Mouse (Mus musculus) heart, adult 2 months (tissue): Measurements from ENCODE around the gene Gm42420. TPM values are rescaled to one million over a fixed set of nuclear protein-coding genes. Genes with fewer than 3 reads are reported as not detected.
A peak's percentile ranks its signal among the peaks of the same experiment; 100 is the strongest.

ENCODE experiments used
- DNase-seq, 2 experiments: peaks; one replicate each; pipeline ENCODE4 v3.0.0; 2021
- H3K27ac ChIP-seq: fragments of 200-600 bp; 2 replicates; pipeline ENCODE4 v1.8.1; 2022
- H3K27me3 ChIP-seq: fragments of 200-500 bp; 2 replicates; pipeline ENCODE4 v1.6.1; 2012; ENCODE audit warnings: mild to moderate bottlenecking, low read length, inconsistent platforms, mixed read lengths; ENCODE audit not compliant: control insufficient read depth, insufficient read depth
- H3K36me3 ChIP-seq: fragments of 200-500 bp; 2 replicates; pipeline ENCODE4 v1.6.1; 2012; ENCODE audit warnings: low read length, inconsistent platforms; ENCODE audit not compliant: control insufficient read depth, insufficient read depth
- H3K4me1 ChIP-seq: fragments of 200-500 bp; 2 replicates; pipeline ENCODE4 v1.6.1; 2011; ENCODE audit warnings: low read length; ENCODE audit not compliant: control insufficient read depth, insufficient read depth
- H3K4me3 ChIP-seq: fragments of 200-600 bp; 2 replicates; pipeline ENCODE4 v1.8.1; 2022
- H3K79me2 ChIP-seq: fragments of 200-500 bp; replicated peaks from 2 replicates; pipeline ENCODE4 v1.6.1; 2012; ENCODE audit warnings: mild to moderate bottlenecking, inconsistent platforms, low read length, moderate library complexity, mixed read lengths; ENCODE audit not compliant: control insufficient read depth, insufficient read depth
- H3K9ac ChIP-seq: fragments of 200-500 bp; 2 replicates; pipeline ENCODE4 v1.6.1; 2012; ENCODE audit warnings: low read depth, mild to moderate bottlenecking, control low read depth, inconsistent platforms, low read length, mixed read lengths
- CTCF ChIP-seq: fragments of 200-600 bp; IDR thresholded peaks from 2 replicates; pipeline ENCODE4 v1.8.1; 2022; ENCODE audit warnings: antibody characterized with exemption, mild to moderate bottlenecking, moderate library complexity
- EP300 ChIP-seq: fragments of 200-500 bp; IDR thresholded peaks from 2 replicates; pipeline ENCODE4 v1.6.1; 2011; ENCODE audit warnings: low read depth, low read length, control low read depth; ENCODE audit not compliant: insufficient read depth
- POLR2A ChIP-seq: fragments of 200-500 bp; IDR thresholded peaks from 2 replicates; pipeline ENCODE4 v1.6.1; 2011; ENCODE audit warnings: mild to moderate bottlenecking, low read depth, low read length, control low read depth; ENCODE audit not compliant: insufficient read depth
- WGBS: fragments of 180-500 bp; shearing (Covaris S2); methylation state at CpG from one replicate; pipeline ENCODE4 v1.1.7; 2018; 5-methylcytosine and 5-hydroxymethylcytosine counted together
- intact Hi-C: fragments of 180-260 bp; cut with DNase I; formaldehyde crosslinking; loops from one replicate; pipeline ENCODE4 v1.15.1; 2025
- polyA plus RNA-seq: library from polyadenylated mRNA; depleted of rRNA; stranded (reverse); fragments of >200 nt; gene quantifications from 2 replicates; pipeline ENCODE4 v1.2.3, GENCODE M21; 2012
- total RNA-seq, 2 experiments: library from RNA; stranded (reverse); gene quantifications; 2 replicates each; pipeline ENCODE4 v1.2.3; 2021

Gm42420 gene
- total and polyA plus RNA-seq, 3 experiments, result 2.2 TPM; not detected in 2

DNA sequence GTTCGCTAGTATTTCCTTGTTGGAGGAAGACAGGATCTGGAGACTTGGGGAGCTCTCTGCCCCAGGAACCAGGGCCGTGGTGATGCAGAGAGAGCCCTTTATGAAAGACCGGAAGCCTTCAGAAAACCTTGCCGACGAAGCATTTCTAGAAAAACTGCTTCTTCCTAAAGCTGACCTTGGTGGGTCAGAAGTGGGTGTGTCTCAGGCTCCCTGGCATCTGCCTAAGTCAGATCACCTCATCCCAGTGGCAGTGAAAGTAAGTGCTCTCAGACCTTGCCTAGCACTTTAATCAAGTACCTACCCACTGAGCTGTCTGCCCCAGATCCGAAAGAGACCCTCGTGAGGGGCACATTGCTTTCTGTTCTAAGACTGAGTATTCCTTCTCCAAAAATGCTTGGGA is 10.6 kb upstream of the Gm42420 start:
- Histone ChIP-seq H3K4me3 (no peak overlapping the region), H3K27me3 (no peaks in the 10 kb centered on the region), H3K9ac (no peak overlapping the region), H3K79me2 (peaks cover 1% of the 10 kb centered on the region; the same call in 1 of the 2 replicates), H3K27ac (peak overlapping the region; percentile 89), H3K36me3 (no peaks in the 10 kb centered on the region; the same call in 1 of the 2 replicates), H3K4me1 (no peaks in the 10 kb centered on the region; the same call in none of the 2 replicates)
- DNase-seq, result no peak
- TF ChIP-seq CTCF, result no peak
- no peak for TF ChIP-seq POLR2A
- TF ChIP-seq EP300, result no peak
- 65% methylated on average over 7 of the region's 7 CpGs for WGBS
- intact Hi-C loops, result no loop called here

DNA sequence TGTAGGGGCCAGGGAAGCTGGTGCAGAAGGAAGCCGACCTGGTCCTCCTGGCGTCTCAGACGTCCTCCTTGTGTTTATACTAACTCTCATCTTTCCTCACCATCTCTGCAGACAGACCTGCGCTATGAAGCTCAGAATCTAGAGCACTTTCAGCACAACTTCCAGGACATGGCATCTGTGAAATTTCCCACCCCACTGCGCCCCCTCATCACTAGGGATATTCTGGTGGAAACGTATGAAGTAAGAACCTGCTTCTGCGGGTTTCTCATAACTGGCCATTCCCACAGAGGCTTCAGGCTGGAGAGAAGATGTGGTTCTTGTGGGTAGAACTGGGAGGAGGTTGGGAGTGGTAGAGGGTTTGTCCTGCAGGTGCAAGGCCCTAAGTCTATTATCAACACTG is 6.0 kb upstream of the Gm42420 start:
- Histone ChIP-seq H3K36me3 (no peaks in the 10 kb centered on the region; the same call in 1 of the 2 replicates), H3K9ac (no peak overlapping the region), H3K27me3 (no peaks in the 10 kb centered on the region), H3K27ac (no peak overlapping the region), H3K4me3 (no peak overlapping the region), H3K4me1 (no peaks in the 10 kb centered on the region; the same call in none of the 2 replicates), H3K79me2 (peaks cover 1% of the 10 kb centered on the region; the same call in 1 of the 2 replicates)
- WGBS, result 89% methylated on average over 7 of the region's 7 CpGs
- TF ChIP-seq POLR2A (no peak), EP300 (no peak), CTCF (no peak)
- intact Hi-C loops, result no loop called here
- no peak for DNase-seq

DNA sequence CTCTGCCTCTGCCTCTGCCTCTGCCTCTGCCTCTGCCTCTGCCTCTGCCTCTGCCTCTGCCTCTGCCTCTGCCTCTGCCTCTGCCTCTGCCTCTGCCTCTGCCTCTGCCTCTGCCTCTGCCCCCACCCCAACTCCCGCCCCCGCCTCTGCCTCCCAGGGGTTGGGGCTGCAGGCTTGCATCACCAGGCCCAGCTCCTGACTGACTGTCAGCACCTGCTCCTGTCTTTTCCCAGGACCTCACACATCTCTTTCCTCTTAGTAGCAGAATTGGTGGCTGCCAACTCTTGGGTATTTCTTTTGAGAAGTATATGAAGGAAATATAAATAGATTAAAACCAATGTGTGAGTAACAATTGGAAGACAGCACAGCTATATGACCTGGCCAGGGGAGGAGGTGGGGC is 5.0 kb upstream of the Gm42420 start:
- DNase-seq, result no peak
- 78% methylated on average over 2 of the region's 2 CpGs for WGBS
- no peaks in the 10 kb centered on the region; the same call in 1 of the 2 replicates for H3K4me1 ChIP-seq
- H3K9ac ChIP-seq, result no peak overlapping the region
- intact Hi-C loops, result no loop called here
- no peaks in the 10 kb centered on the region; the same call in 1 of the 2 replicates for H3K36me3 ChIP-seq
- H3K27ac ChIP-seq, result no peak overlapping the region
- H3K79me2 ChIP-seq, result peaks cover 1% of the 10 kb centered on the region; the same call in 1 of the 2 replicates
- H3K4me3 ChIP-seq, result no peak overlapping the region
- H3K27me3 ChIP-seq, result no peaks in the 10 kb centered on the region
- TF ChIP-seq POLR2A, result no peak

DNA sequence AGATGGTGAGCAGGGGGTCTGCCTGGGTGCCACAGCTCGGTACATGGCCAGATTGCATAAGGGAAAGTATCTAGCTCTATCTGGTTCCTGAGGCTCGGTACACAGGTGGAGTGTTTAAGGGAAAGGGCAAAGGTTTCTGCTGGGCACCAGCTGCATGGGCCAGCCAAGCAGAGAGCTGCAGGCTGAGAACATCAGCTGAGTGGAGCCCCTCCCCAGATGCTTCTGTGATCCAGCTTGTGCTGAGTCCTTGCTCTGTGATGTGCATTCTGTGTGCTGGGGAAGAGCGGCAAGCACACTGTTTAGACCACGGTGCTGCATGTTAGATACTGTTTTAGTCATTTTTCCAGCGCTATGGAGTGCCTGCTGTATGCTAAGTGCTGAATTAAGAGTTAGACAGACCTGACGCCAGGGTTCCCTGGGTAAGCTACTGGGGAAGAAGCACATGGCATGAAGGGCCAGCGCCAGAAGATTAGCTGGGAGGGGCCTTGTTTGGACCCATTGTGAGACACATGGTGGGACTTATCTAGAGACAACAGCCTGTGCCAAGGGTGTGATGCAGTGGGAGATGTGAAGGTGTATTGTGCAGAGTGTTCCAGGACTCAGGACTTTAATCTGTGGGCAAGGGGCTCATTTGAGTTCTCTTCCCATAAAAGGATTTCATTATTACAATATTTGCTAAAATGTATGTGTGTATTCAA is 4.3 kb upstream of the Gm42420 start:
- Histone ChIP-seq H3K4me3 (no peak overlapping the region), H3K9ac (no peak overlapping the region), H3K27ac (no peak overlapping the region), H3K36me3 (no peaks in the 10 kb centered on the region; the same call in 1 of the 2 replicates), H3K4me1 (no peaks in the 10 kb centered on the region), H3K79me2 (peaks cover 1% of the 10 kb centered on the region; the same call in 1 of the 2 replicates), H3K27me3 (no peaks in the 10 kb centered on the region)
- intact Hi-C loops, result no loop called here
- 79% methylated on average over 7 of the region's 7 CpGs for whole genome bisulfite sequencing
- DNase-seq, result no peak
- TF ChIP-seq EP300 (no peak), POLR2A (no peak), CTCF (no peak)

DNA sequence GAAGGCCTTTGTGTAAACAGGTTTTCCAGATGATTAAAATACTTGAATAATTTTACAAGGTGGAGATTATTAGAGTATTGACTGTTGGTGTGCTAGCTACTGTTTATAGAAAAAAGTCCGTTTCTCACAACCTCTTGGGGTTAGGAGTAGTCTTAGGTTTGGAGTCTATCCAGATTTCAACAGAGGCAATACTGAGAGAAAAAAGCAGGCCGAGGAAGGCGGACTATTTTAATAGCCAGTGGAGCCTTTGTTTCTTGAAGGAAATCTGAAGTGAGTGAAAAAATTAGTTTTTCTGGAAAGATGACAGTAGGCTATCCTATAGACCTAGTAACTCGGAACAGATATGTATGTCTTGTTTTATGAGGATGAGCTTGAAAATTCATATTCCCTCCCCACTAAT is 5.9 kb downstream of the Gm42420 start:
- Histone ChIP-seq H3K9ac (no peak overlapping the region), H3K4me3 (no peak overlapping the region), H3K27me3 (no peaks in the 10 kb centered on the region), H3K27ac (no peak overlapping the region; the same call in 1 of the 2 replicates), H3K36me3 (peaks cover 6% of the 10 kb centered on the region), H3K4me1 (peaks cover 6% of the 10 kb centered on the region), H3K79me2 (peaks cover 3% of the 10 kb centered on the region; the same call in 1 of the 2 replicates)
- no peak for TF ChIP-seq CTCF
- TF ChIP-seq EP300, result no peak
- no peak for TF ChIP-seq POLR2A
- intact Hi-C loops, result loop anchor here (5.0 kb wide), 1 partner anchor 136 kb away; the partner anchor contains the start of gene Braf
- DNase-seq, result no peak
- 91% methylated on average over 4 of the region's 4 CpGs for WGBS
